Mouse (Mus musculus) kidney, adult 2 months (tissue): ENCODE data around the gene Hoxd3.

Experiments used
- CTCF ChIP-seq: fragments of 200-500 bp; conservative IDR thresholded peaks from 2 replicates; pipeline ENCODE4 v1.5.1; 2011; ENCODE audit warnings: low read depth, mild to moderate bottlenecking, control low read depth, low read length, moderate library complexity, mixed read lengths; ENCODE audit not compliant: insufficient read depth, insufficient read length
- POLR2A ChIP-seq: fragments of 200-500 bp; IDR thresholded peaks from one replicate; pipeline ENCODE4 v1.6.1; 2011; ENCODE audit warnings: low read depth, low read length, control low read depth

- TF ChIP-seq CTCF (no peak), POLR2A (no peak)
Observed at GRCm38 (mm10) chr2:74684106-74684505, 27.6 kb upstream of the Hoxd3 start.
